Mouse (Mus musculus) right cerebral cortex, postnatal 14 days (tissue): ENCODE data around the gene Npr1.

ENCODE experiments used
- DNase-seq: peaks from one replicate; pipeline ENCODE4 v3.0.0; 2022

The Npr1 gene

DNA sequence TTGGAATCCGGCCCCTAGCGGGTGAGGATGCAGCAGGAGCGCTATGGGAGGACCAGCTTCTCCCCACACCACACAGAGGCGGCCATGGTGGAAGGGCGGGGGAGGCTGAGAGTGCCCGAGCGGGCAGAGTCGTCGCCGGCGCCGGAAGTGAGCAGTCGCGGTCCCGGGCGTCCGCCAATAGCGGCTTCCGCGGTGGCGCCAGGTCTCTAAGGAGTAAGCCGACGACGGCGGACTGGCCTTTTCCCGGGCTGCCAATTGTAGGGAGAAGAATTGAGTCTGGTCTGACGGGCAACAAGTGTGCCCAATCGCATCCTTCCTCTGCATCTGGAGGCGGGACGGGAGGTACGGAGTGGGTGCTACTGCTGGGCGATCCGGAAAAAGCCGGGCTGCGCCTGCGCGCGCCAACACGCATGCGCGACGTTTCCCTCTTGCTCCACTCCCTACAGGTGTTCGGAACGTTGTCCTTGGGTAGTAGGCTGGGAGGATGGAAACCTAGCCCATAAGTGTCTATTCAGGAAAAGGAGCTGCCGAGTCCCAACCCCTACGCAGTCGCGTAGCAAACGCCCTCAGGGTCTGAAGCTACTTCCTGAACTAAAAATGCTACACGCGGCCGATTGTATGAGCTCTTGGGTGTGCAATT is 32.2 kb downstream of the Npr1 start, which contains the start of gene Ints3:
Ints3 (minus strand) TSS at position 242 of the 640 bp plus-strand sequence.
- peak; percentile 98 for DNase-seq

- peak; percentile 40 for DNase-seq
Observed at GRCm38 (mm10) chr3:90432811-90433219, 32.9 kb downstream of the Npr1 start.

DNA sequence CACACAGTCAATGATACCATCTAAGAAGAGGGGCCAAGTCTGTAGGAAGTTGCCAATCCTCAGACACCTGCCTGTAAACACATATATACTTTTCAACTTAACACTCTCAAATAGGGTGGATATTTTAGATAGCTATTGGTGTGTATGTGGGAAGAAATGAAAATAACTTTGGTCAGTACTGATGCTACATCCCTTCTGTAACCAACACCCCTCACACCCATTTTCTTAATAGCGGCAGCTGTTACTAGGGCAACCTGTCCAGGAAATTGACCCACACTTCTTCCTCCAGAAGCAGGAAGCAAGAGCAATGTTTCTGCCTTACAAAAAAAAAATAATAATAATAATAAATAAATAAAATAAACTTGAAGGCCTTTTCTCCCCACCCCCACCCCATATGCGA is 33.3 kb downstream of the Npr1 start:
- no peak for DNase-seq

DNA sequence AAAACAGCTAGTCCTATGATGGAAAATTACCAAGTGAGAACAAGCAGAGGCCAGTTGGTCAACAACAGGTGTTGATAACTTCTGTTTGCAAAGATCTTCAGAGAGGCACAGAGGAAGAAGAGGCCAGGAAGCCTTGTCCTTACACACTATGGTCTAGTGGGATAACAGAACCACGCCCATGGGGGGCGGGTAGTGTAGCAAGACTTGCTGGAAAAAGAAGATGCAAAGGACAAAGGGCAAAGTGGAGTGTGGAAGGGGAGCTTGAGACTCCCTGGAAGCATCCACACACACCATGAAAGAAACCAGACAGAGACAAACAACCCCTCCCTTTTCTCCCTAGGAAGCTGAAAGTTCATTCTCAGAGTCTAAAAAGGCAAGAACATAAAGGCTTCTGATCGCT is 36.1 kb downstream of the Npr1 start:
- DNase-seq = no peak

- DNase-seq = no peak
Observed at GRCm38 (mm10) chr3:90428186-90428585, 37.5 kb downstream of the Npr1 start.

DNA sequence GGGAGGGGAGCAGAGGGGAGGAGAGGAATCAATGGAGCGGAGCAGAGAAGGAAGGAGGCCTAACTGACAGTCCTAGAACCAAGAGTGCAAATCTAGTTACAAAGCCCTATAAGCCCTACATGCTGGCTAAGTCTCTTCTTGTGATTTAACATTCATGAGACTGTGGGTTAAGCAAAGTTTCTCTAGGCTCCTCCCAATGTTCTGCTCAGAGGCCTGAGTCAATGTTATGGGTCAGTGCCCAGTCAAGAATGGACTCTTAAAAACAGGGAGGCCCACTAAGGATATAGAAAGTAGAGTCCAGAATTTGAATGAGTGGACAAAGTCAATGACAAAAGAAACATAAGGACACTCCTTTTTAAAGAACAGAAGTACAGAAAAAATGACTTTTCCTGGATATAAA is 38.1 kb downstream of the Npr1 start:
- DNase-seq = no peak

DNA sequence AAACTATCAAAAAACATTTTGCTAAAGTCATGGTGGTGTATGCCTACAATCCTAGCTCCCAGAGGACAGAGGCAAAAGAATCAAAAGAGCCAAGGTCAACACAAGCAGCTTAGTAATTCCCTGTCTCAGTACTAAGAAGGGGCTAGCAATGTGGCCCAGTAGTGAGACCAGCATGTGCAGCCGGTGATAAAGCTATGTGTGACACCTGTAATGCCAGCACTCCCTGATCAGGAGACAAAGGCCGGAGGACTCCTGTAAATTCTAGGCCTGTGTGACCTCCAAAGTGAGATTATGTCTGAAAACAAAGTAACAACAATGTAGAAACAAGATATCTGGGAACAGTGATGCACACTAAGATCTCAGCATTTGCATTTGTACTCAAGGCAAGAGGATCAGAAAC is 40.2 kb downstream of the Npr1 start:
- DNase-seq = no peak

DNA sequence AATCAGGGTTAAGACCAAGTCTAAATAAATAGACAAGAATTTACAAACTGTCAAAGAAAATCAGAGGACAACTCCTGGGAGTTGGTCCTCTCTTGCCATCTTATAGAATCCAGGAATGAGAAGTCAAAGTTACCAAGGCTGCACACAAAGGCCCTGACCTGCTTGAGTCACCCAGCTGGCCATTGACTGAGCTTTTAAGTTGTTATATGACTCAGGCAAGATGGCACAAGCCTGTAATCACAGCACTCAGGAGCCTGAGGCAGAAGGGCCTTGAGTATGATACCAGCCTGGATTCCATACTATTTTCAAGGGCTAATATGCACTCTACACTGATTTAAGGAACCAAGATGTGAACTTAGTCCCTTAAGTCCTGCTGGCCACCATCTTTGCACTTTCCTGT is 42.1 kb downstream of the Npr1 start:
- no peak for DNase-seq

- no peak for DNase-seq
Observed at GRCm38 (mm10) chr3:90420696-90421095, 45.0 kb downstream of the Npr1 start.

DNA sequence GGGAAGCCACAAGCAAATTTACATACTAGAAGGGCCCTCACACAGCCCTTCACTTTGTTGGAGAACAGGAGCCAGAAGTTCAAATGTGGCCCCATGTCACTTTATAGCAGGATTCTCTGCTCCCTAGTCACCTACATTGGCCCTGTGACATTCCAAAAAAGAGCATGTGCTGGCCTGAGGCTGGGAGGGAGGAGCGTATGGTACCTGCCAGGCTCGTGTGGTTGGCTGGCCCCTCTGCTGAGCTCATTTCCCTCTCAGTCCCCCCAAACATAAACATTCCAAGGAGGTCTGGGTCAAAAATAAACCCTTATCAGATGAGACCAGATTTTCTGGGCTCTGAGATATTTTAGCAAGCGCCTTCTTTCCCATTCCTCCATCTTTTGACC is 52.7 kb downstream of the Npr1 start:
- no peak for DNase-seq

DNA sequence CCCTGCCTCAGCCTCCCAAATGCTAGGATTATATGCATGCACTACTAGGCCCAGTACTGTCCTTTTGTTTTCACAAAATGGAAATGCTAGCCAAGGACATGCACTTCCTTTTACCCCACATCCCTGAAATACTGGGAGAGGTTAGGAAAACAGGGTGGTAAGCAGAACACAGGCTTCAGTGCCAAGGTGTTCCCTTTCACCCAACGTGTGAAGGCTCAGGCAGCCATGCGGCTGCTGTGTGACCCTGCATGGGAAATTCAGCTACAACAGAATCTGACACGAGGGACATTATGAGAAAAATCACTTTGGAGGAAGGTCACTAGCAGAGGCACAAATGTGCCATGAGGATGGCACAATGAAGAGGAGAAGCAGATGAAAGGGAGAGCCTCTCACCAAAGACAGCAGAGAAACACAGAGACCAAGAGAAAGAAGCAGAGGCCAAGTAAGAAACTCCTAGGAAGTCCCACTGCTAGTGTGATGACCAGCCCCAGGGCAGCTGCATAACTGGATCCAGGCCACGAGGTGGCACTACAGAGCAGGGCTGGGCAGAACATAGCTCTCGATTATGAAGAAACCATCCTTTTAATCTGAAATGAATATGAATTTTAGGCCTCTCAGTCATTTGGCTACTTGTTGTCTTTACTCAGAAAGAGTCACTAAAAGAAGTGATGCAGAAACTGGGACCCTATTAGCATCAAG is 53.2 kb downstream of the Npr1 start:
- DNase-seq = peak; percentile 70

DNA sequence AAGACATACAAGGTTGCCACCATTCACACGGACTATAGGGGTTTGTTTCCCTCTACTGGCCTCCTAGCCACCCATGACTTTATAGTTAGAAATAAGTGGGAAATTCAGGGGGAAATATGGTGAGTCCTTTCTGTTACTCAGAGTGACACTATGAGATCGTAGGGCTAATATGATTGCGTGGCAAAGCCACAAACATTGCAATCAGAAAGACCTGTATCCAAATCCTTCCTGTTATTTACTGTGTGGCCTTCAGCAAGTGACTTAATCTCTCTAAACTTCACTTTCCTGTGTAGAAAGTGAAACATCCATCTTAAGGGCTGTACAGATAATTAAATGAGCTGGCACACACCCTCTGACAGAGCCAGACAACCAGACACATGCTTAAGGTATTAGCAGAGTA is 56.9 kb downstream of the Npr1 start:
- no peak for DNase-seq

- DNase-seq = no peak
Observed at GRCm38 (mm10) chr3:90406414-90406813, 59.3 kb downstream of the Npr1 start.

DNA sequence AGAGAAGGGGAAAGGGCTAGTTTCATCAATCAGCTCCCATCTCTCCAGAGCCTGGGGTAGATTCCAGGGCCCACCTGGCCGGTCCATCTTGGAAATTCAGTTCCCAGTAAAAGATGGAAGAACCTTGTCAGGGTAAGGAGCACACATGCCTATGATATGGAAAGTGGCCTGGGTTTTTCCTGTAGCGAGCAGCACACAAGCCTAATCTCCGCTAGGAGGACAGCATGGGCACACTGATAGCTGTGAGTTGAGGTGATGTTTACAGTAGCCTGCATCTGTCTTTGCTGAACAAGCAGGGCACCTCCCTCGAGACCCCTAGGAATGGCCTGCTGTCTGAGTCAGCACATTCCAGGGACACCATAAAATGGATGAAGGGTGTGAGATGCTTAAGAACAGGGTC is 61.1 kb downstream of the Npr1 start:
- no peak for DNase-seq

DNA sequence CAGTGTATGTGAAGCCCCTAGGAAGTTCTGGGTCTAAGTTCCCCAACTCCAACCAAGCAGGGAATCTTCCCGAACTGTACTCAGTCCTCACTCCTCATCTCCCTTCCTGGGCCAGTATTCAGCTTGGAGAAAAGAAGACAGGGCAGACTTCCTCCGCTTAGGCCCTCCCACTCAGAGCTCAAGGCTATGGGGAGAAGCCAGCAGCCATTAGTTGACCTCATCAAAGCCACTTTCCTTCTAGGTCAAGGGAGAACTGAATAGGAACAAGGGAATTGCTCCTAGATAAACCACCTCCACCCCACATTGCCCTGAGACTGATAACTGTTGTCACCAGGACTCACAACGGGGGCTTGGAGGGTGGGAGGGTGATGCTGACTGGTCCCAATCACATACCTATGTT is 61.5 kb downstream of the Npr1 start:
- no peak for DNase-seq

- DNase-seq = no peak
Observed at GRCm38 (mm10) chr3:90400993-90401392, 64.7 kb downstream of the Npr1 start.
